Mouse (Mus musculus) kidney, embryonic 16.5 days (tissue): ENCODE data around the gene Samd8. TPM values are rescaled to one million over a fixed set of nuclear protein-coding genes. Genes with fewer than 3 reads are reported as not detected.
A peak's percentile ranks its signal among the peaks of the same experiment; 100 is the strongest.

Experiments used
- ATAC-seq: fragments of 200-750 bp; cut with Nextera tagmentation; 2 replicates; pipeline ENCODE4 v1.8.0; 2017; ENCODE audit warnings: moderate TSS enrichment; ENCODE audit not compliant: low FRiP score, low TSS enrichment
- H3K27ac ChIP-seq: fragments of 300-500 bp; sonication (generic); 2 replicates; pipeline ENCODE4 v1.5.1; 2014; ENCODE audit warnings: low read length
- H3K27me3 ChIP-seq: fragments of 300-500 bp; sonication (generic); 2 replicates; pipeline ENCODE4 v1.6.1; 2014; ENCODE audit warnings: low read length, control low read depth, mixed read lengths; ENCODE audit not compliant: insufficient read depth
- H3K36me3 ChIP-seq: fragments of 300-500 bp; sonication (generic); 2 replicates; pipeline ENCODE4 v1.6.1; 2014; ENCODE audit warnings: low read length, control low read depth, mixed read lengths; ENCODE audit not compliant: insufficient read depth
- H3K4me1 ChIP-seq: fragments of 300-500 bp; sonication (generic); 2 replicates; pipeline ENCODE4 v1.6.1; 2014; ENCODE audit warnings: low read length, control low read depth, mixed read lengths; ENCODE audit not compliant: insufficient read depth
- H3K4me2 ChIP-seq: fragments of 300-500 bp; sonication (generic); replicated peaks from 2 replicates; pipeline ENCODE4 v1.6.1; 2014; ENCODE audit warnings: low read depth, low read length
- H3K4me3 ChIP-seq: fragments of 300-500 bp; sonication (generic); 2 replicates; pipeline ENCODE4 v1.5.1; 2014; ENCODE audit warnings: mild to moderate bottlenecking, low read length
- H3K9ac ChIP-seq: fragments of 300-500 bp; sonication (generic); replicated peaks from 2 replicates; pipeline ENCODE4 v1.6.1; 2014; ENCODE audit warnings: low read length
- H3K9me3 ChIP-seq: fragments of 300-500 bp; sonication (generic); 2 replicates; pipeline ENCODE4 v1.6.1; 2016; ENCODE audit warnings: low read length, control low read depth
- WGBS: fragments of 180-500 bp; shearing (Covaris S2); extraction: QIAGEN DNeasy Blood & Tissue Kit; methylation state at CpG from one replicate; pipeline ENCODE4 v1.1.7; 2014; 5-methylcytosine and 5-hydroxymethylcytosine counted together
- polyA plus RNA-seq: library from polyadenylated mRNA; unstranded; fragments of >200 nt; fragmentation: Nextera tagmentation; extraction: Ambion mirVana; gene quantifications from 2 replicates; pipeline ENCODE4 v1.2.1, GENCODE M21; 2015

Gene Samd8
- polyA plus RNA-seq, 1 experiment from 2014 or later = 8.7 TPM

GRCm38 (mm10) chr14:21788121-21788520, 37.8 kb downstream of the Samd8 start:
- peak overlapping the region; percentile 8; the same call in 1 of the 2 replicates for H3K27ac ChIP-seq
- H3K27me3 ChIP-seq = no peaks in the 10 kb centered on the region
- peaks cover 19% of the 10 kb centered on the region for H3K36me3 ChIP-seq
- ATAC-seq = no peak
- H3K4me1 ChIP-seq = 0 out of 2 replicates have a peak, but pooled peaks cover 3% of the 10 kb centered on the region
- 86% methylated on average over 5 of the region's 5 CpGs for WGBS
- no peak overlapping the region for H3K4me3 ChIP-seq
- no peak overlapping the region for H3K4me2 ChIP-seq
- no peaks in the 10 kb centered on the region for H3K9me3 ChIP-seq
- no peak overlapping the region for H3K9ac ChIP-seq

DNA sequence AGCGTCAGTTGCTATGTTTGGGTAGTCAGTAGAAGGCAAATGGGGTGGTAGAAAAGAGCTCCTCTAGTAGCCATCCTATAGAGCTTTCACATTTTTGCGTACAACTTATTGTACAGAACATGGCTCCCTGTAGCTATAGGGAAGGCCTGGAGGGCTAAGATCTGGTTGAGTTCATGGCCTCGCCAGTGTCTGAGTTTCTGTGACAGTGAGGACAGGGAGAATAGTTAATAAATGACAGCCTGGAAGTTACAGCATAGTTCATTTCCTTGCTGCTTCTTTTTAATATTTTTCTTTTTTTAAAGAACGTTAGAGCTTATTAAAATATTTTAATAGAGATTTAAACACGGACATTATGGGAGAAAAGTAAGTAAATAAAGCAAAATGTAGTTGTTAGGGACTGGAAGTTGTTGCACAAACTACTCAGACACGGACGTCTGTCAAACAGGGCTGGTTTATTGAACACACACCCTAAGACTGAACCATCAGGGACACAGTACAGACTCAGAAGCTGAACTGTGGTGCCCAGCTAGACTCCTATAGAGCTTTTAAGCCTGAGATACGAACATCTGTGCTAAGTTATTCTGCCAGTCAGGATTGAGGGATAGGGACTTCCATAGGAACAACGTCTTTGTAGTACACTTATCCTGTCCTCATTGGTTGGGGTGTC, 40.4 kb downstream of the Samd8 start:
- Histone ChIP-seq H3K4me3 (no peak overlapping the region), H3K4me2 (no peak overlapping the region), H3K9ac (no peak overlapping the region), H3K27ac (no peak overlapping the region; the same call in 1 of the 2 replicates), H3K4me1 (peaks cover 5% of the 10 kb centered on the region; the same call in 1 of the 2 replicates), H3K36me3 (peaks cover 8% of the 10 kb centered on the region), H3K9me3 (no peaks in the 10 kb centered on the region), H3K27me3 (no peaks in the 10 kb centered on the region)
- no peak for ATAC-seq
- WGBS = 79% methylated on average over 9 of the region's 9 CpGs

- Histone ChIP-seq H3K9ac (no peak overlapping the region), H3K4me1 (peaks cover 5% of the 10 kb centered on the region; the same call in 1 of the 2 replicates), H3K4me3 (no peak overlapping the region), H3K9me3 (no peaks in the 10 kb centered on the region), H3K27me3 (no peaks in the 10 kb centered on the region), H3K27ac (no peak overlapping the region), H3K4me2 (no peak overlapping the region), H3K36me3 (peaks cover 8% of the 10 kb centered on the region)
- WGBS = 90% methylated on average over 4 of the region's 4 CpGs
- ATAC-seq = no peak
Observed at GRCm38 (mm10) chr14:21791722-21792121, 41.4 kb downstream of the Samd8 start.

- WGBS = 92% methylated on average over 6 of the region's 6 CpGs
- H3K4me3 ChIP-seq = no peak overlapping the region
Observed at GRCm38 (mm10) chr14:21792250-21792649, 41.9 kb downstream of the Samd8 start.

GRCm38 (mm10) chr14:21800641-21801040, 50.3 kb downstream of the Samd8 start:
- no peaks in the 10 kb centered on the region for H3K4me1 ChIP-seq
- peaks cover 13% of the 10 kb centered on the region for H3K36me3 ChIP-seq
- no peak overlapping the region for H3K9ac ChIP-seq
- 91% methylated on average over 4 of the region's 4 CpGs for WGBS
- H3K9me3 ChIP-seq = no peaks in the 10 kb centered on the region
- ATAC-seq = no peak
- H3K4me3 ChIP-seq = no peak overlapping the region
- H3K4me2 ChIP-seq = no peak overlapping the region
- no peaks in the 10 kb centered on the region for H3K27me3 ChIP-seq
- no peak overlapping the region for H3K27ac ChIP-seq

More at GRCm38 (mm10) chr14:21792250-21792649, 41.9 kb downstream of the Samd8 start:
- H3K27ac ChIP-seq = no peak overlapping the region
- H3K9me3 ChIP-seq = no peaks in the 10 kb centered on the region
- H3K9ac ChIP-seq = no peak overlapping the region
- peaks cover 5% of the 10 kb centered on the region; the same call in 1 of the 2 replicates for H3K4me1 ChIP-seq
- no peak for ATAC-seq
- H3K4me2 ChIP-seq = no peak overlapping the region
- H3K36me3 ChIP-seq = peaks cover 8% of the 10 kb centered on the region
- no peaks in the 10 kb centered on the region for H3K27me3 ChIP-seq

GRCm38 (mm10) chr14:21801624-21802023, 51.3 kb downstream of the Samd8 start:
- Histone ChIP-seq H3K9ac (no peak overlapping the region), H3K27me3 (no peaks in the 10 kb centered on the region), H3K27ac (no peak overlapping the region), H3K4me2 (no peak overlapping the region), H3K4me3 (no peak overlapping the region), H3K9me3 (no peaks in the 10 kb centered on the region), H3K4me1 (no peaks in the 10 kb centered on the region), H3K36me3 (peaks cover 13% of the 10 kb centered on the region)
- no peak for ATAC-seq
- WGBS = 88% methylated on average over 7 of the region's 7 CpGs

GRCm38 (mm10) chr14:21802543-21803206, 52.3 kb downstream of the Samd8 start:
- H3K4me1 ChIP-seq = no peaks in the 10 kb centered on the region
- H3K36me3 ChIP-seq = peaks cover 13% of the 10 kb centered on the region
- no peaks in the 10 kb centered on the region for H3K9me3 ChIP-seq
- no peak overlapping the region for H3K9ac ChIP-seq
- no peak overlapping the region for H3K4me2 ChIP-seq
- 92% methylated on average over 6 of the region's 6 CpGs for WGBS
- no peak overlapping the region for H3K4me3 ChIP-seq
- no peak for ATAC-seq
- H3K27me3 ChIP-seq = no peaks in the 10 kb centered on the region
- H3K27ac ChIP-seq = no peak overlapping the region

- H3K27ac ChIP-seq = peak overlapping the region; percentile 27; the same call in 1 of the 2 replicates
- H3K9me3 ChIP-seq = no peaks in the 10 kb centered on the region
- H3K4me3 ChIP-seq = no peak overlapping the region
- H3K9ac ChIP-seq = no peak overlapping the region
- H3K27me3 ChIP-seq = no peaks in the 10 kb centered on the region
- H3K4me1 ChIP-seq = no peaks in the 10 kb centered on the region
- H3K36me3 ChIP-seq = peaks cover 4% of the 10 kb centered on the region; the same call in 1 of the 2 replicates
- no peak for ATAC-seq
- 48% methylated on average over 2 of the region's 2 CpGs for WGBS
- no peak overlapping the region for H3K4me2 ChIP-seq
Observed at GRCm38 (mm10) chr14:21806203-21806602, 55.9 kb downstream of the Samd8 start.

DNA sequence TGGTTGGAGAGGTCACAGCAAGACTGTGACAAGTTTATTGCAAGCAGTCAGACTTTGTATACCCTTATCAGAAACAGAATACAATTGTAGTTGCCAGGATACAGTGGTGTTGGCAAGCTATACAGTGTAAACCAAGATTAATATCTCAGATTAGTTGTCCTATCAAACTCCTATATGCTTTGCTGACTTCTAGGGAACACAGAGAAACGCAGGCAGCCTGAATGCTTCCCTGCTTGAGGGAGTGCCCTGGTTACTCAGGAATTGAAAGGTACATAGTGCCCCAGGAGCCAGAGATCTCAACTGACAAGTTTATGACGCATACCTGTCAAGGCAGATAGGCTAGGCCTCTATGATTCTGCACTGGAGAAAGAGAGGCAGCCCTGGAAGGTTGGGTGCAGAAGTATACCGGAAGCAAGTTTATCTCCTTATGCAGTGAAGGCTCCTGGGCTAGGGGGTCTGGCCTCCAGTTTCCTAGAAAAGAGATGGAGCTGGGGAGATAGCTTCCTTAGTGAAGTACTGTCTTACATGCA, 56.4 kb downstream of the Samd8 start:
- Histone ChIP-seq H3K9ac (no peak overlapping the region), H3K4me3 (no peak overlapping the region), H3K36me3 (peaks cover 4% of the 10 kb centered on the region; the same call in 1 of the 2 replicates), H3K9me3 (no peaks in the 10 kb centered on the region), H3K4me2 (no peak overlapping the region), H3K27ac (peak overlapping the region; percentile 27; the same call in 1 of the 2 replicates), H3K27me3 (no peaks in the 10 kb centered on the region), H3K4me1 (no peaks in the 10 kb centered on the region)
- ATAC-seq = 0 out of 2 replicates have a peak, but pooled peaks have one; percentile 35
- 73% methylated on average over 3 of the region's 3 CpGs for WGBS
